Mouse (Mus musculus): ENCODE data around the gene Olfr270. TPM values are rescaled to one million over a fixed set of nuclear protein-coding genes. Genes with fewer than 3 reads are reported as not detected.
A peak's percentile ranks its signal among the peaks of the same experiment; 100 is the strongest.

The Olfr270 gene
- polyA plus RNA-seq, 1 experiment from 2014 or later, result not detected

- Histone ChIP-seq H3K36me3 (no peaks in the 10 kb centered on the region), H3K27me3 (no peaks in the 10 kb centered on the region), H3K9ac (replicated peaks) (no peak overlapping the region), H3K4me3 (replicated peaks) (no peak overlapping the region), H3K9me3 (no peaks in the 10 kb centered on the region), H3K27ac (no peak overlapping the region), H3K4me1 (replicated peaks) (no peaks in the 10 kb centered on the region), H3K4me2 (no peak overlapping the region)
- 77% methylated on average over 8 of the region's 8 CpGs for WGBS
- ATAC-seq (ENCODE audit: insufficient number of reproducible peaks, insufficient read depth, low FRiP score, low TSS enrichment, low read depth), result no peak
Measured at GRCm38 (mm10) chr4:53000154-53000553, 35.8 kb downstream of the Olfr270 start.

- no peaks in the 10 kb centered on the region for H3K36me3 ChIP-seq
- H3K4me2 ChIP-seq, result no peak overlapping the region
- H3K27me3 ChIP-seq, result no peaks in the 10 kb centered on the region
- 68% methylated on average over 4 of the region's 4 CpGs for WGBS
- H3K9ac ChIP-seq (replicated peaks), result no peak overlapping the region
- no peak overlapping the region for H3K4me3 ChIP-seq (replicated peaks)
- no peaks in the 10 kb centered on the region; the same call in 1 of the 2 replicates for H3K4me1 ChIP-seq (replicated peaks)
- no peak for ATAC-seq (ENCODE audit: insufficient number of reproducible peaks, insufficient read depth, low FRiP score, low TSS enrichment, low read depth)
- H3K27ac ChIP-seq, result no peak overlapping the region
- no peaks in the 10 kb centered on the region for H3K9me3 ChIP-seq
Measured at GRCm38 (mm10) chr4:53009183-53009582, 44.8 kb downstream of the Olfr270 start.

GRCm38 (mm10) chr4:53009871-53010270 lies 45.5 kb downstream of the Olfr270 start:
- Histone ChIP-seq H3K4me2 (no peak overlapping the region), H3K36me3 (peaks cover under 1% of the 10 kb centered on the region; the same call in 1 of the 2 replicates), H3K9me3 (no peaks in the 10 kb centered on the region), H3K9ac (replicated peaks) (no peak overlapping the region), H3K27ac (no peak overlapping the region), H3K4me3 (replicated peaks) (no peak overlapping the region), H3K27me3 (no peaks in the 10 kb centered on the region), H3K4me1 (replicated peaks) (no peaks in the 10 kb centered on the region; the same call in 1 of the 2 replicates)
- WGBS, result 91% methylated on average over 4 of the region's 4 CpGs
- no peak for ATAC-seq (ENCODE audit: insufficient number of reproducible peaks, insufficient read depth, low FRiP score, low TSS enrichment, low read depth)

- peak within 1 kb of the TSS; percentile 60 for H3K4me2 ChIP-seq
- under 1% methylated on average over 63 of the region's 63 CpGs for WGBS
- no peaks in the 10 kb centered on the region; the same call in 1 of the 2 replicates for H3K4me1 ChIP-seq (replicated peaks)
- H3K4me3 ChIP-seq (replicated peaks), result peak within 1 kb of the TSS; percentile 71
- H3K27me3 ChIP-seq, result no peaks in the 10 kb centered on the region
- peak; percentile 94 for ATAC-seq (ENCODE audit: insufficient number of reproducible peaks, insufficient read depth, low FRiP score, low TSS enrichment, low read depth)
- H3K9me3 ChIP-seq, result peaks cover 7% of the 10 kb centered on the region; the same call in 1 of the 2 replicates
- peaks cover 17% of the 10 kb centered on the region for H3K36me3 ChIP-seq
- H3K27ac ChIP-seq, result peak within 1 kb of the TSS; percentile 80
- H3K9ac ChIP-seq (replicated peaks), result peak within 1 kb of the TSS; percentile 63
Measured at GRCm38 (mm10) chr4:53011732-53012361, 47.5 kb downstream of the Olfr270 start, which contains the start of gene Nipsnap3b. TSS of gene Nipsnap3b (plus strand) at chr4:53011880.

GRCm38 (mm10) chr4:53014421-53014820 lies 50.1 kb downstream of the Olfr270 start:
- Histone ChIP-seq H3K4me2 (no peak overlapping the region), H3K27me3 (no peaks in the 10 kb centered on the region), H3K4me1 (replicated peaks) (no peaks in the 10 kb centered on the region; the same call in 1 of the 2 replicates), H3K36me3 (peaks cover 36% of the 10 kb centered on the region), H3K4me3 (replicated peaks) (no peak overlapping the region), H3K9ac (replicated peaks) (no peak overlapping the region), H3K9me3 (peaks cover 9% of the 10 kb centered on the region; the same call in 1 of the 2 replicates), H3K27ac (no peak overlapping the region)
- WGBS, result 91% methylated on average over 7 of the region's 7 CpGs
- ATAC-seq (ENCODE audit: insufficient number of reproducible peaks, insufficient read depth, low FRiP score, low TSS enrichment, low read depth), result no peak

- Histone ChIP-seq H3K4me1 (replicated peaks) (no peaks in the 10 kb centered on the region; the same call in 1 of the 2 replicates), H3K36me3 (peaks cover 42% of the 10 kb centered on the region), H3K27me3 (no peaks in the 10 kb centered on the region), H3K27ac (no peak overlapping the region), H3K9me3 (peaks cover 9% of the 10 kb centered on the region; the same call in 1 of the 2 replicates), H3K9ac (replicated peaks) (no peak overlapping the region), H3K4me2 (no peak overlapping the region), H3K4me3 (replicated peaks) (no peak overlapping the region)
- ATAC-seq (ENCODE audit: insufficient number of reproducible peaks, insufficient read depth, low FRiP score, low TSS enrichment, low read depth), result no peak
- WGBS, result 94% methylated on average over 3 of the region's 3 CpGs
Measured at GRCm38 (mm10) chr4:53015024-53015423, 50.7 kb downstream of the Olfr270 start.

- H3K27me3 ChIP-seq, result no peaks in the 10 kb centered on the region
- no peak overlapping the region for H3K4me3 ChIP-seq (replicated peaks)
- no peak overlapping the region for H3K4me2 ChIP-seq
- H3K9me3 ChIP-seq, result peaks cover 9% of the 10 kb centered on the region; the same call in 1 of the 2 replicates
- WGBS, result 83% methylated on average over 1 of the region's 1 CpGs
- ATAC-seq (ENCODE audit: insufficient number of reproducible peaks, insufficient read depth, low FRiP score, low TSS enrichment, low read depth), result no peak
- peaks cover 63% of the 10 kb centered on the region for H3K36me3 ChIP-seq
- no peaks in the 10 kb centered on the region for H3K4me1 ChIP-seq (replicated peaks)
- no peak overlapping the region for H3K27ac ChIP-seq
- H3K9ac ChIP-seq (replicated peaks), result no peak overlapping the region
Measured at GRCm38 (mm10) chr4:53018392-53018791, 54.0 kb downstream of the Olfr270 start.

Other genes with a start within 250 kb of the Olfr270 start
- gene Olfr275, start 149.9 kb upstream of the Olfr270 start, polyA plus RNA-seq (2016; fragmentation: Nextera tagmentation; extraction: Ambion mirVana), result not detected in 2 replicates
- gene Olfr273, start 105.3 kb upstream of the Olfr270 start, polyA plus RNA-seq (2016; fragmentation: Nextera tagmentation; extraction: Ambion mirVana), result not detected in 2 replicates
- gene Olfr272, start 45.4 kb upstream of the Olfr270 start, polyA plus RNA-seq (2016; fragmentation: Nextera tagmentation; extraction: Ambion mirVana), result not detected in 2 replicates
- not detected in 2 replicates for gene Nipsnap3a, start 24.7 kb downstream of the Olfr270 start, polyA plus RNA-seq (2016; fragmentation: Nextera tagmentation; extraction: Ambion mirVana)
- gene Nipsnap3b, start 47.3 kb downstream of the Olfr270 start, polyA plus RNA-seq (2016; fragmentation: Nextera tagmentation; extraction: Ambion mirVana), result 52.2 and 53.6 TPM in 2 replicates
- gene Abca1, start 195.3 kb downstream of the Olfr270 start, polyA plus RNA-seq (2016; fragmentation: Nextera tagmentation; extraction: Ambion mirVana), result 6.8 and 7.4 TPM in 2 replicates